Mouse (Mus musculus): ENCODE results near the gene Gm9. TPM values are rescaled to one million over a fixed set of nuclear protein-coding genes. Genes with fewer than 3 reads are reported as not detected.

The Gm9 gene
- total RNA-seq, 2 experiments from 2014 or later = not detected

- Histone ChIP-seq H3K27ac (no peak overlapping the region), H3K4me3 (no peak overlapping the region)
- intact Hi-C loops (cut with DNase I) = no loop called here
- DNase-seq (ENCODE audit: extremely low spot score in 1 of 2, low spot score in 2 of 2) = no peak
- TF ChIP-seq CTCF (IDR thresholded peaks at IDR 0.05) = no peak
Measured at GRCm38 (mm10) chrX:37161169-37161568, 49.7 kb downstream of the Gm9 start.

Other genes starting within 250 kb of the Gm9 start
- 10 to 100 TPM; 56.9 to 59.2 TPM for gene Sept6, start 219.2 kb downstream of the Gm9 start, total RNA-seq (2021)
- not detected for gene Sowahd, start 162.2 kb downstream of the Gm9 start, total RNA-seq (2021)
- 100 to 1,000 TPM; 244 to 245 TPM for gene Rpl39, start 125.6 kb downstream of the Gm9 start, total RNA-seq (2021)
- gene Upf3b, start 100.7 kb downstream of the Gm9 start, total RNA-seq (2021) = 10 to 100 TPM; 16.8 to 16.9 TPM
- gene Nkap, start 84.2 kb downstream of the Gm9 start, total RNA-seq (2021) = 10 to 100 TPM; 13.4 to 13.9 TPM
- gene Akap14, start 42.2 kb downstream of the Gm9 start, total RNA-seq (2021) = not detected
- 100 to 1,000 TPM; 177 to 201 TPM for gene Ndufa1, start 19.9 kb downstream of the Gm9 start, total RNA-seq (2021)
- gene Rnf113a1, start 19.8 kb downstream of the Gm9 start, total RNA-seq (2021) = 1 to 10 TPM; 7.3 to 7.6 TPM
- gene Rhox1, start 11.2 kb upstream of the Gm9 start, total RNA-seq (2021) = not detected
- not detected for gene Rhox2a, start 33.9 kb upstream of the Gm9 start, total RNA-seq (2021)
- not detected for gene Rhox3a, start 38.9 kb upstream of the Gm9 start, total RNA-seq (2021)
- gene Rhox4a, start 54.3 kb upstream of the Gm9 start, total RNA-seq (2021) = not detected
- not detected for gene Rhox3a2, start 169.0 kb upstream of the Gm9 start, total RNA-seq (2021)
- not detected for gene Rhox4a2, start 179.8 kb upstream of the Gm9 start, total RNA-seq (2021)
- not detected for gene Rhox2b, start 201.0 kb upstream of the Gm9 start, total RNA-seq (2021)
- not detected for gene Rhox4b, start 221.5 kb upstream of the Gm9 start, total RNA-seq (2021)
- not detected for gene Rhox2c, start 242.6 kb upstream of the Gm9 start, total RNA-seq (2021)
- gene Rhox3c, start 247.5 kb upstream of the Gm9 start, total RNA-seq (2021) = not detected